Mouse (Mus musculus) megakaryocyte, embryonic 14.5 days (primary cell): ENCODE results near the gene Serinc5.

ENCODE experiments used
- FLI1 ChIP-seq: IDR thresholded peaks from 2 replicates; pipeline ENCODE4 v1.6.1; 2012; ENCODE audit warnings: low read length, inconsistent platforms, mixed read lengths
- GATA1 ChIP-seq: IDR thresholded peaks from 3 replicates; pipeline ENCODE4 v1.6.1; 2012; ENCODE audit warnings: mixed read lengths, low read length, inconsistent platforms, borderline replicate concordance

DNA sequence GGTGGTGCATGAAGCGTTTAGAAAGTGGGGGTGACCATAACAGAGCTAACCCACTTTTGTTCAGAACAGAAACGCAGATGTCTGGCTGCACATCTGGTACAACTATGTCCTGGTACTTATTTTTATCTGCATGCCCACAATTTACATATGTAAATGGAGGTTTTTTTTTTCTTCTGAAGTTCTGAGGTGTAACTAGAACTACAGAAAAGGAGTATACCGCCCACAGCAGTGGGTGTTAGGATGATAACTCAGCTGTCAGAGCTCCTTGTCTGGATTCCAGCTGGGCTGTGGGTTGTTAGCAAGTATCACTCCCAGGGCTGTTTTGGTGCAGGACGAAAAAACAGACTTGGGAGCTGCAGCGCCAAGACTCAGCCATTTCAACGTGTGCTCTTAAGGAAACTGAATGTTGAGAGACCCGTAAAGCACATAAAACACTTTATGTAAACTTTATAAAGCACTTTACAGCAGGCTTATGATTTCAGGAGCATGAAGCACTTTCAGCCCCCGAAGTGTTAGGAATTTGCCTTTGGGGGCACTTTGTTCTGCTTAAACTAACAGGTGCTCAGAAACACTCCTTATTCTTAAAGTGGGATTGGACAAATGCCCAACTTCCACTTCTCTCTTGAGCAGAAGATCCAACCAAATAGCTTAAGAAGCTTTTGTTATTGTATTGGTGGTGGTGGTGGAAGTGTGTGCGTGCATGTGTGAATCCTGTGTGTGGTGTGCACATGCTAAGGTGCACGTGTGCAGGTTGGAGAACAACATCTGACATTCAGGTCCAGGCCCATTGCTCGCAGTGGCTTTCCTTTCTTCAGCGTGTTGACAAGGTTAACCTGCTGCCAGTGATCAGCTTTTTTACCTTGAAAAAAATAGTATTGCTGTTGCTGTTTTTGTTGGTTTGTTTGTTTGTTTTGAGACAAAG, 28.5 kb downstream of the Serinc5 start:
- TF ChIP-seq FLI1 = no peak
- no peak for TF ChIP-seq GATA1
